Mouse (Mus musculus): ENCODE data around the gene Olfr804. TPM values are rescaled to one million over a fixed set of nuclear protein-coding genes. Genes with fewer than 3 reads are reported as not detected.

Gene Olfr804
- total RNA-seq (2021) = not detected
- long read RNA-seq = 0 reads

- no peak for DNase-seq (ENCODE audit: low spot score in 2 of 2)
These were observed at the start of gene Olfr804 for GRCm38 (mm10) chr10:129702910-129703309. Gene Olfr804, plus strand, starts transcription at chr10:129703210.

- no peak for DNase-seq (ENCODE audit: low spot score in 2 of 2)
These were observed 45.6 kb upstream of the Olfr804 start, which contains the start of gene Olfr800 for GRCm38 (mm10) chr10:129657394-129657793. Gene Olfr800, plus strand, starts transcription at chr10:129657694.

- DNase-seq (ENCODE audit: low spot score in 2 of 2) = no peak
These were observed 29.2 kb upstream of the Olfr804 start, which contains the start of gene Olfr801 for GRCm38 (mm10) chr10:129673765-129674164. Gene Olfr801, minus strand, starts transcription at chr10:129673865.

GRCm38 (mm10) chr10:129688069-129688468 is 14.9 kb upstream of the Olfr804 start, which contains the start of gene Olfr802:
Gene Olfr802, minus strand, starts transcription at chr10:129688169.
- no peak for DNase-seq (ENCODE audit: low spot score in 2 of 2)

- DNase-seq (ENCODE audit: low spot score in 2 of 2) = no peak
These were observed 8.8 kb upstream of the Olfr804 start, which contains the start of gene Olfr803 for GRCm38 (mm10) chr10:129694186-129694585. Gene Olfr803, minus strand, starts transcription at chr10:129694286.

GRCm38 (mm10) chr10:129729275-129729674 is 26.3 kb downstream of the Olfr804 start, which contains the start of gene Olfr805:
Gene Olfr805, minus strand, starts transcription at chr10:129729375.
- no peak for DNase-seq (ENCODE audit: low spot score in 2 of 2)

GRCm38 (mm10) chr10:129741821-129742220 is 38.8 kb downstream of the Olfr804 start, which contains the start of gene Olfr806:
Gene Olfr806, minus strand, starts transcription at chr10:129741921.
- DNase-seq (ENCODE audit: low spot score in 2 of 2) = no peak

GRCm38 (mm10) chr10:129757693-129758092 is 54.7 kb downstream of the Olfr804 start, which contains the start of gene Olfr807:
Gene Olfr807, minus strand, starts transcription at chr10:129757793.
- no peak for DNase-seq (ENCODE audit: low spot score in 2 of 2)

Small RNAs within 50 kb of the gene (microRNA-seq; reads per million reads assigned to microRNA genes)
- 0 reads per million in 2 experiments for gene Gm24485

Other genes with a start within 250 kb of the Olfr804 start
- not detected for gene Olfr787, start 241.3 kb upstream of the Olfr804 start, total RNA-seq (2021)
- gene Olfr788, start 232.2 kb upstream of the Olfr804 start, total RNA-seq (2021) = not detected
- not detected for gene Olfr789, start 218.5 kb upstream of the Olfr804 start, total RNA-seq (2021)
- gene Olfr790, start 204.7 kb upstream of the Olfr804 start, total RNA-seq (2021) = not detected
- not detected for gene Olfr791, start 181.4 kb upstream of the Olfr804 start, total RNA-seq (2021)
- not detected for gene Olfr792, start 164.0 kb upstream of the Olfr804 start, total RNA-seq (2021)
- not detected for gene Olfr794, start 135.6 kb upstream of the Olfr804 start, total RNA-seq (2021)
- not detected for gene Olfr796, start 90.6 kb upstream of the Olfr804 start, total RNA-seq (2021)
- gene Olfr798, start 75.3 kb upstream of the Olfr804 start, total RNA-seq (2021) = not detected
- gene Olfr799, start 65.7 kb upstream of the Olfr804 start, total RNA-seq (2021) = not detected
- not detected for gene Olfr800, start 45.5 kb upstream of the Olfr804 start, total RNA-seq (2021)
- not detected for gene Olfr801, start 29.3 kb upstream of the Olfr804 start, total RNA-seq (2021)
- gene Olfr802, start 15.0 kb upstream of the Olfr804 start, total RNA-seq (2021) = under 1 TPM; 0.09 TPM
- not detected for gene Olfr803, start 8.9 kb upstream of the Olfr804 start, total RNA-seq (2021)
- gene Olfr805, start 26.2 kb downstream of the Olfr804 start, total RNA-seq (2021) = not detected
- gene Olfr806, start 38.7 kb downstream of the Olfr804 start, total RNA-seq (2021) = not detected
- not detected for gene Olfr807, start 54.6 kb downstream of the Olfr804 start, total RNA-seq (2021)
- not detected for gene Olfr808, start 62.3 kb downstream of the Olfr804 start, total RNA-seq (2021)
- gene Olfr809, start 71.4 kb downstream of the Olfr804 start, total RNA-seq (2021) = not detected
- not detected for gene Olfr810, start 91.7 kb downstream of the Olfr804 start, total RNA-seq (2021)
- gene Olfr811, start 101.2 kb downstream of the Olfr804 start, total RNA-seq (2021) = not detected
- gene Olfr812, start 142.9 kb downstream of the Olfr804 start, total RNA-seq (2021) = not detected
- not detected for gene Olfr813, start 152.2 kb downstream of the Olfr804 start, total RNA-seq (2021)
- not detected for gene Olfr814, start 176.6 kb downstream of the Olfr804 start, total RNA-seq (2021)
- gene Olfr815, start 202.7 kb downstream of the Olfr804 start, total RNA-seq (2021) = not detected
- not detected for gene Olfr816, start 212.4 kb downstream of the Olfr804 start, total RNA-seq (2021)
- not detected for gene Olfr818, start 245.9 kb downstream of the Olfr804 start, total RNA-seq (2021)

Measured in layer of hippocampus, postnatal 10 days (tissue).